Mouse (Mus musculus) embryonic facial prominence, embryonic 13.5 days (tissue): Measurements from ENCODE around the gene Brk1. TPM values are rescaled to one million over a fixed set of nuclear protein-coding genes. Genes with fewer than 3 reads are reported as not detected.

ENCODE experiments used
- ATAC-seq: fragments of 200-750 bp; cut with Nextera tagmentation; 2 replicates; pipeline ENCODE4 v1.8.0; 2017; ENCODE audit warnings: low read depth; ENCODE audit not compliant: insufficient number of reproducible peaks, insufficient read depth, low FRiP score, low TSS enrichment
- H3K27ac ChIP-seq: fragments of 300-500 bp; sonication (generic); 2 replicates; pipeline ENCODE4 v1.5.1; 2015; ENCODE audit warnings: moderate library complexity, mild to moderate bottlenecking, inconsistent platforms
- H3K27me3 ChIP-seq: fragments of 300-500 bp; sonication (generic); 2 replicates; pipeline ENCODE4 v1.6.1; 2015; ENCODE audit warnings: mild to moderate bottlenecking, inconsistent platforms
- H3K36me3 ChIP-seq: fragments of 300-500 bp; sonication (generic); 2 replicates; pipeline ENCODE4 v1.6.1; 2015; ENCODE audit warnings: mild to moderate bottlenecking, inconsistent platforms
- H3K4me1 ChIP-seq: fragments of 300-500 bp; sonication (generic); 2 replicates; pipeline ENCODE4 v1.6.1; 2015; ENCODE audit warnings: inconsistent platforms
- H3K4me2 ChIP-seq: fragments of 300-500 bp; sonication (generic); 2 replicates; pipeline ENCODE4 v1.6.1; 2015; ENCODE audit warnings: moderate library complexity, mild to moderate bottlenecking, inconsistent platforms
- H3K4me3 ChIP-seq: fragments of 300-500 bp; sonication (generic); 2 replicates; pipeline ENCODE4 v1.5.1; 2015; ENCODE audit warnings: mild to moderate bottlenecking, inconsistent platforms
- H3K9ac ChIP-seq: fragments of 300-500 bp; sonication (generic); 2 replicates; pipeline ENCODE4 v1.6.1; 2015; ENCODE audit warnings: mild to moderate bottlenecking, inconsistent platforms
- H3K9me3 ChIP-seq: fragments of 300-500 bp; sonication (generic); 2 replicates; pipeline ENCODE4 v1.6.1; 2016; ENCODE audit warnings: inconsistent platforms
- WGBS: fragments of 180-500 bp; shearing (Covaris S2); methylation state at CpG from one replicate; pipeline ENCODE4 v1.1.7; 2015; ENCODE audit warnings: mixed read lengths; 5-methylcytosine and 5-hydroxymethylcytosine counted together
- polyA plus RNA-seq: library from polyadenylated mRNA; unstranded; fragments of >200 nt; fragmentation: Nextera tagmentation; extraction: Ambion mirVana; gene quantifications from 2 replicates; pipeline ENCODE4 v1.2.1, GENCODE M21; 2015

Brk1 gene
- polyA plus RNA-seq, 1 experiment from 2014 or later, result 240 TPM

DNA sequence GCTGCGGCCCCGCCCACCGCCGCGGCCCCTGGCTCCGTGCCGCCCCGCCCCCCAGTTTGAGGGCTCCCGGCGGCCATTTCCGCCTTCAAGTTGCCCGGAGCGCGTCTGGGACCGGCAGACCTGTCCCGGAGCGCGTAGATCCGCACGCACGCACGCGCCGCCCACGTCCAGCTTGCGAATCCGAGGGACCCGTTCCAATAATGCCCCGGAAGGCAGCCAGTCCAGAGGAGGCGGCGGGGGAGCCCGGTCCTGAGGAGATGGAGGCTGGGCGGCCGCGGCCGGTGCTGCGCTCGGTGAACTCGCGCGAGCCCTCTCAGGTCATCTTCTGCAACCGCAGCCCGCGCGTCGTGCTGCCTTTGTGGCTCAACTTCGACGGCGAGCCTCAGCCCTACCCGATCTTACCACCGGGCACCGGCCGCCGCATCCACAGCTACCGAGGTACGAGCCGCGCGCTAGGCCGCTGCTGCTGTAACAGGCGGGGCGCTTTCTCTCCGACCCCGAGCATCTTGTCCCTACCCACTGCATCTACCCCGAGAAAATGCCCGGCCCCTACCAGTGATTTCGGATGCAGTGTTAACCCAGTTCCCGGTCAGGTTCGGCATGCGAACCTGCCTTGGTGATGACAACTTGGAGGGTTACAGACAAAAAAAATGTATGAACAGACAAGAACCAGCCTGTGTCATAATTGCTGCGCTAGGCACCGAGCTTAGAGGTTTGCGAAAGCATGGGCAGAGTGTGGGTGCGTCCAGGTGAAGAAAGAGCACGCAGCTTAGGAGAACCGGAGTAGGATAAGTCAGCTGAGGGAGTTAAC is 19.6 kb downstream of the Brk1 start, which contains the start of gene Vhl:
Gene Vhl (plus strand): TSS at position 19 of the 811 bp plus-strand sequence.
- peak; percentile 66; the same call in 1 of the 2 replicates for ATAC-seq
- Histone ChIP-seq H3K27ac (peak within 1 kb of the TSS; percentile 87), H3K4me3 (peak within 1 kb of the TSS; percentile 62), H3K4me1 (peaks cover 16% of the 10 kb centered on the region), H3K4me2 (peak within 1 kb of the TSS; percentile 70), H3K9me3 (no peaks in the 10 kb centered on the region), H3K9ac (peak within 1 kb of the TSS; percentile 78), H3K27me3 (no peaks in the 10 kb centered on the region), H3K36me3 (peaks cover 16% of the 10 kb centered on the region)
- under 1% methylated on average over 75 of the region's 76 CpGs for WGBS

DNA sequence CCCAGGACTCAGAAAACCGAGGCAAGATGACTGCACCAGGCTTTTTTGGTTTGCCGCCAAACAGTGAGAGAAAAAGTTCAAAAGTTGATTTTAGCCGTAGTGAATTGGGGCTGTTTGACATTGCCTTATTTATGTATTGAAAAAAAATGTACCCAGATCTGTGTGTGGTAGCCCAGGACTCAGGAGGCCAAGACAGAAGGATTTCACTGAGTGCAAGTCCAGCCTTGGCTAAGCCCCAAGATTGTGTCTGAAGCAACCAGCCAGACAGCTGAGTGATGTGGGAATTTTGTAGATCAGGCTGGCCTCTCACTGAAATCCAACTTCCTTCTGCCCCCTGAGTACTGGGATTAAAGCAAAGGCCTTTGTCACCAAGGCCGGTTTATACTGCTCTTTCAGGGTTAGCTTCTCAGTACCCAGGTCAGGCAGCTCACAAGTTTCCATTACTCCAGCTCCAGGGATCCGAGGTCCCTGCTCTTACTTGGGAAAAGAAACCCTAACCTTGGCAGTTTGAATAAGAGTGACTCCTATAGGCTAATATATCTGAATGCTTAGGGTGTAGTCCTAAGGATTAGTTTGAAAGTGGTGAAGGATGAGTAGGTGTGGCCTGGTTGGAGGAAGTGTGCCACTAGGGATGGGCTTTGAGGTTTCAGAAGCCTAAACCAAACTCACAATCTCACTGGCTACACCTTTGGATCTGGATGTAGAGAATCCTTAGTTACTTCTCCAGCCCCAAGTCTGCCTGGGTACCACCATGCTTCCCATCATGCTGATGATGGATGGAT is 20.6 kb downstream of the Brk1 start:
- peak overlapping the region; percentile 62 for H3K4me3 ChIP-seq
- H3K27ac ChIP-seq, result peak overlapping the region; percentile 87; the same call in 1 of the 2 replicates
- H3K9me3 ChIP-seq, result no peaks in the 10 kb centered on the region
- ATAC-seq, result no peak
- H3K36me3 ChIP-seq, result peaks cover 26% of the 10 kb centered on the region
- H3K4me2 ChIP-seq, result peak overlapping the region; percentile 70
- H3K27me3 ChIP-seq, result no peaks in the 10 kb centered on the region
- 42% methylated on average over 5 of the region's 5 CpGs for whole genome bisulfite sequencing
- H3K4me1 ChIP-seq, result peaks cover 16% of the 10 kb centered on the region
- peak overlapping the region; percentile 78 for H3K9ac ChIP-seq

DNA sequence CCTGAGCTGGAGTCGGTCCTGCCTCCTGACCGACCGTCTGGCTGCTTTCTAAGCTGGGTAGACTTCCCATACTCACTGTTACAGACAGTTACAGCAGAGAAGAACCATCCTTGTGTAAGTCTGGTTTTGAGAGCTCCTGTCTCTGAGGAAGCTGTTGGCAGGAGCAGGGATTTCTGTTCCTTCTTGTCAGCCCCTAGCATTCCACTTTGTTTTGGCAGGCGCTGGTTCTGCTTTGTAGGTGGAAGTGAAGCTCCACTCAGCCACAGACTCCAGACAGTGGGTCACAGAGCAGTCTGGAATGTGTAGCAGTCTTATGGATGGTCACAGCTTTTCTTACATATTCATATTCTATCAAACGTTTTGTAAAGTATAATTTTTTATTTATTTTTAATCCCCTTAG is 25.8 kb downstream of the Brk1 start:
- 84% methylated on average over 5 of the region's 5 CpGs for WGBS
- no peak overlapping the region for H3K4me3 ChIP-seq
- H3K4me2 ChIP-seq, result no peak overlapping the region
- H3K27ac ChIP-seq, result no peak overlapping the region
- ATAC-seq, result no peak
- peaks cover 54% of the 10 kb centered on the region for H3K36me3 ChIP-seq
- no peaks in the 10 kb centered on the region for H3K9me3 ChIP-seq
- H3K9ac ChIP-seq, result no peak overlapping the region
- H3K27me3 ChIP-seq, result no peaks in the 10 kb centered on the region
- H3K4me1 ChIP-seq, result peaks cover 9% of the 10 kb centered on the region

DNA sequence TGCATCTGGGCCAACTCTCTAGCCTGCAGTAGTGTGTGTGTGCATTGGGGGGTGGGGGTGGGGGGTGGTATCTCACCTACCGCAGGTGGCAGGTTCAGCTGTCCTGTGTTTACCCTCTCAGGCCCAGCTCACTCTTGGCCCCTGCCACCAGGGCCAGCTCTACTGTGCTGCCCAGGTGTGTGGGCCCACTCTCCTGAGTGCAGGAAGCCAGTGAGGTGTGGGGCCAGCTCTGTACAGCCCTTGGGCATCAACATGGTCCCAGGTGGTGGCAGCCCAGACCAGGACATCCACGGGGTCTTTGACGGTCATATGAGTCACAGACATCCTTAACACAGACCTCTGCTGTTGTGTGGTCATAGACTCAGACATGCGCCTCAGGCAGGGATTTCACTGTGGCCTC is 28.3 kb downstream of the Brk1 start:
- 83% methylated on average over 4 of the region's 4 CpGs for WGBS
- no peak overlapping the region for H3K27ac ChIP-seq
- H3K4me2 ChIP-seq, result no peak overlapping the region
- peaks cover 48% of the 10 kb centered on the region for H3K36me3 ChIP-seq
- no peak overlapping the region for H3K4me3 ChIP-seq
- no peaks in the 10 kb centered on the region for H3K9me3 ChIP-seq
- no peaks in the 10 kb centered on the region for H3K27me3 ChIP-seq
- ATAC-seq, result no peak
- H3K9ac ChIP-seq, result no peak overlapping the region
- no peaks in the 10 kb centered on the region for H3K4me1 ChIP-seq

DNA sequence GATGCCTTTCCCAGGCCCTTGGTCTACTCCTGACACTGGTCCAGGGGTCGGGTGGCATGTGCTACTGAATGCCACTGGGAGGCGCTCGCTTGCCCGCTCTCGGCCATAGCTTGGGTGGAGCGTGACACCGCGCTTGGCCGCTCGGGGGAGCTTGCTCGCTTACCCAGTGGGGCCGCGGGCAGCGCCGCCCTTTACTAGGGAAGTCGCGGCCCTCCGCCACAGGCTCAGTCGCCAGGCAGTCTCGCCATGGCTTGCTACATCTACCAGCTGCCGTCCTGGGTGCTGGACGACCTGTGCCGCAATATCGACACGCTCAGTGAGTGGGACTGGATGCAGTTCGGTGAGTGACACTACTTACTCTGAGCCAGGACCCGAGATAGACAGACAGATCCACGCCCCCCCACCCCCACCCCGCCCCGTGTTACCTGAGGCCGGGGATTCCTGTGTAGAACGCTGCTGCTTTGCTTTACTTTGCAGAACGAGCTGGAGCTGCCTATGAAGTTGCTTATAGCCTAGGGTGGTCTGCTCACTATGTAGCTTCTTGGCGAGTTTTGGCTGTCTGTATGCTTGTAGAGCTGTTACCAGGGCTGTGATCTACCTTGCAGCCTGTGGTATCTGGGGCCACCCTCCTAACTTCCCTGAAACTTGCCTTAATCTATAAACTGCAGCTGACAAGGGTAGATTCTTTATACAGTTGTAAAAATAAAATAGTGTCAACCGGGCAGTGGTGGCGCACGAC is 33.9 kb downstream of the Brk1 start, which contains the start of gene Irak2:
Gene Irak2 (plus strand): TSS at position 166 of the 739 bp plus-strand sequence.
- H3K27me3 ChIP-seq, result no peaks in the 10 kb centered on the region
- no peaks in the 10 kb centered on the region for H3K9me3 ChIP-seq
- peak within 1 kb of the TSS; percentile 68 for H3K4me2 ChIP-seq
- 7% methylated on average over 37 of the region's 37 CpGs for WGBS
- H3K4me3 ChIP-seq, result peak within 1 kb of the TSS; percentile 54
- H3K27ac ChIP-seq, result peak within 1 kb of the TSS; percentile 62
- peak; percentile 84 for ATAC-seq
- no peaks in the 10 kb centered on the region for H3K36me3 ChIP-seq
- H3K4me1 ChIP-seq, result no peaks in the 10 kb centered on the region
- H3K9ac ChIP-seq, result peak within 1 kb of the TSS; percentile 73

DNA sequence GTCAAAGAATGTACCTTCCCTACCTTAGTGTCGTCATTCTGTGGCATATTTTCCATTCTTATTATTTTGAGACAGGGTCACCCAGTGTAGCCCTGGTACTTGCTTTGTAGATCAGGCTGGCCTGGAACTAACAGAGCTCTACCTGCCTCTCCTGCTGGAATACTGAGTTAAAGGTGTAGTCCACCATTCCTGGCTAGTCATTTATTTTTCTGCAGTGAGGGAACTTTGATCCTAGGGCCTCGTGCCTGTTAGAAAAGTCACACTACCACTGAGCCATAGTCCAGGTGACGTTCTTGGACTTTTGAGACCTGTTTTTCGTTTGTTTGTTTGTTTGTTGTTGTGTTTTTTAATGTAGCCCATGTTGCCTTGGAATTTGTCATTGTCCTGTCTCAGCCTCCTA is 34.6 kb downstream of the Brk1 start:
- H3K27ac ChIP-seq, result no peak overlapping the region
- 82% methylated on average over 4 of the region's 4 CpGs for WGBS
- H3K27me3 ChIP-seq, result no peaks in the 10 kb centered on the region
- no peaks in the 10 kb centered on the region for H3K9me3 ChIP-seq
- H3K4me1 ChIP-seq, result no peaks in the 10 kb centered on the region
- H3K4me3 ChIP-seq, result no peak overlapping the region
- peak overlapping the region; percentile 68; the same call in 1 of the 2 replicates for H3K4me2 ChIP-seq
- no peaks in the 10 kb centered on the region for H3K36me3 ChIP-seq
- no peak for ATAC-seq
- H3K9ac ChIP-seq, result no peak overlapping the region

DNA sequence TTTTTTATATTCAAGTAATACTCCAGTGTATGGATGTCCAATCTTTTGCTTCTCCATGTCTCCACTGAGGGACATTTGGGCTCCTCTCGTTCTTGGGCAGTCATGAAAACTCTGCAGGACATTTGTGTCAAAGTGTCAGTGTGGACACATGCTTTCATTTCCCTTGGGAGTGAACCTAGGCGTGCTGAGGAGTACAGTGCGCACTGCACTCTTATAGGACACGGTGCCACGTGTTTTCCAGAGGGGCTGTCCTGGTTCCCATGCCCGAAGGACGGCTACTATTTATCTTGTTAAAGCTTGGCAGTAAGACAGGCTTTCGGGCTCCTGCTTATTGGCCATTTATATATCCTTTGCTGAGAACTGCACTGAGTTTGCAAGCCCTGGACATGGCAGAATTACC is 38.0 kb downstream of the Brk1 start:
- WGBS, result 84% methylated on average over 8 of the region's 8 CpGs
- ATAC-seq, result no peak
- Histone ChIP-seq H3K4me1 (no peaks in the 10 kb centered on the region), H3K36me3 (no peaks in the 10 kb centered on the region), H3K4me2 (no peak overlapping the region), H3K9me3 (no peaks in the 10 kb centered on the region), H3K4me3 (no peak overlapping the region), H3K9ac (no peak overlapping the region), H3K27ac (no peak overlapping the region), H3K27me3 (no peaks in the 10 kb centered on the region)

DNA sequence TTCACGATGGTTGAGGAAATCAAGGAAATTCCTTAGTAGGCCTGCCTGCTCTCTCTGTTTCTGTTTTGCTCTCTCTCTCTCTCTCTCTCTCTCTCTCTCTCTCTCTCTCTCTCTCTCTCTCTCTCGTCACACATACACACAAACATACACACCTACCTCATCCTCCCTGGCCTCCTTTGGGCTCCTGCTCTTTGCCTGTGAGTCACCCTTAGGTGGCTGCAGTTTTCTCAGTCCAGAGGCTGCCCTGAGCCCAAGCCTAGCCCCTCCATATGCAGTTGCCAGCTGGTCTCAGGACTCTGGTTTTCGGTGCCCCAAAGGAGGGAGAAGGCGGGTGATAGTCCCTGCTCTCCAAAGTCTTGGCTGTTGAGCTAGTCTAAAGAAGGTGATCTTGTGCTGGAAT is 38.4 kb downstream of the Brk1 start:
- Histone ChIP-seq H3K4me2 (no peak overlapping the region), H3K27me3 (no peaks in the 10 kb centered on the region), H3K36me3 (no peaks in the 10 kb centered on the region), H3K4me1 (no peaks in the 10 kb centered on the region), H3K9ac (no peak overlapping the region), H3K27ac (no peak overlapping the region), H3K9me3 (no peaks in the 10 kb centered on the region), H3K4me3 (no peak overlapping the region)
- WGBS, result 78% methylated on average over 4 of the region's 4 CpGs
- no peak for ATAC-seq

DNA sequence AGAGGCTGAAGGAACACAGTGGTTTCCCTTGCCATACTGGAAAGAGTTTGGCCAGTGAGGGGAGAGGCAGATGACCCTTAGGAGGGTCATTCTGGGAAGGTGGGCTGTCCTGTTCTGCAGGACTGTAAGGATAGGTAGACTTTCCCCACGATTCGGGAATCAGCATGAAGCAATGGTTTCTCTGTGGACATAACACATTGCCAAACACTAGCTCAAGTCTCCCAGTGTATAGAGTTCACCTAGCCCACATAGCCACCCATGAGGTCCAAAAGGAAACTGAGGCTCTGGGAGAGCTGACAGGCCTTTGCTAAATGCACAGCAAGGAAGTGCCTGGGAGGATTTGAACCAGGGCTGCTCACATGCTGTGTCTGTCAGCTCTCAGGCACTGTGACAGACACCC is 39.4 kb downstream of the Brk1 start:
- H3K4me2 ChIP-seq, result no peak overlapping the region
- no peaks in the 10 kb centered on the region for H3K4me1 ChIP-seq
- H3K27me3 ChIP-seq, result no peaks in the 10 kb centered on the region
- no peak for ATAC-seq
- H3K9me3 ChIP-seq, result no peaks in the 10 kb centered on the region
- WGBS, result 91% methylated on average over 2 of the region's 2 CpGs
- H3K36me3 ChIP-seq, result no peaks in the 10 kb centered on the region
- no peak overlapping the region for H3K9ac ChIP-seq
- no peak overlapping the region for H3K4me3 ChIP-seq
- H3K27ac ChIP-seq, result no peak overlapping the region

DNA sequence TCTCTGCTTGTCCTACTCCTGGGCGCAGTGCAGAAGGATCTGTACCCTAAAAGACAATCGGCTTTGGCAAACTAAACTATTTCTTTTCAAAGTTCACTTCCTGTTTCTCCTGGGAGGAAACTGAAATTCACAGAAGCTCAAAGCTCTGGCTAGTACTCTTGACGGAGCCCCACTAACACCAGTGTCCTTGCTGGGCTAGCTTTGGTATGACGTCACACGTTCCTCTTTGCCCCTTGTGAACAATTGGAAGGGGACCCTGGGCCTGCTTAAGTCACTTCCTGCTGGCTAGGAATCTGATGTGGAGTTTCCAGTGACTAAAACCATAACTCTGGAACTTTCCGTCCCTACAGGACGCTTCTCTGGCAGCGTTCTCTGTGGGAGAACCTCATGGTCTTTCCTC is 40.2 kb downstream of the Brk1 start:
- no peak overlapping the region for H3K27ac ChIP-seq
- no peaks in the 10 kb centered on the region for H3K4me1 ChIP-seq
- H3K9ac ChIP-seq, result no peak overlapping the region
- no peak overlapping the region for H3K4me2 ChIP-seq
- no peaks in the 10 kb centered on the region for H3K27me3 ChIP-seq
- H3K4me3 ChIP-seq, result no peak overlapping the region
- H3K36me3 ChIP-seq, result no peaks in the 10 kb centered on the region
- H3K9me3 ChIP-seq, result no peaks in the 10 kb centered on the region
- WGBS, result 85% methylated on average over 8 of the region's 8 CpGs
- ATAC-seq, result no peak

DNA sequence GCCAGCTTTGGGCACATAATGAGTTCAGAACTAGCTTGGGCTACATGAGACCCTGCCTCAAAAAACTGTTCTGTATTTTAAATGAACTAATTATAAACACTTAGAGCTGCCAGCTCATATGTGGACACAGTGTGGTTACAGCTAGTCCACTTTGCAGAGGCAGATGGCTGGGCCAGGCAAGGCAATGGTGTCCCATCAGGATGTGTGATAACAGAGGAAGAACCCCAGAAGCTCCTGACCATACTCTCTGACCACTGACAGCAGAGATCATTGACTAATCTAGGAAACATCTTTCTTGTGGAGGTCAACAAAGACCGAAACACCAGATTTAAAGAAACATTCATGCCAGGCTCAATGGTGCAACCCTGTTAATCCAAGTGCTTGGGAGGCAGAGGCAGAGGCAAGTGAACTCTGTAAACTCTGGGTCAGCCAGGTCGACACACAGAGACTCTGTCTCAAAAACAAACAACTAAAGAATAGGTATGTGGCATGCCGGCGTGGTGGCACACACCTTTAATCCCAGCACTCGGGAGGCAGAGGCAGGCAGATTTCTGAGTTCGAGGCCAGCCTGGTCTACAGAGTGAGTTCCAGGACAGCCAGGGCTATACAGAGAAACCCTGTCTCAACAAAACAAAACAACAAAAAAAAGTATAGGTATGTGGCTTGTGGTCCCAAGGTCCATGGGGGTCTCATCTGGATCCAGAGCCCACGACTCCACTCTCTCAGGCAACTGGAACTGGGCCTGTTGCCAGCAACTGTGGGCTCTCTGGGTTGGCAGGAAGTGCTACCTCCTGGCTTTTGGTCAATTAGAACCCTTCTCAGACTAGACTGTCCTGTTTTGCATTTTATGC is 45.0 kb downstream of the Brk1 start:
- Histone ChIP-seq H3K9me3 (no peaks in the 10 kb centered on the region), H3K36me3 (no peaks in the 10 kb centered on the region), H3K9ac (no peak overlapping the region), H3K27me3 (no peaks in the 10 kb centered on the region), H3K4me3 (no peak overlapping the region), H3K27ac (no peak overlapping the region), H3K4me1 (no peaks in the 10 kb centered on the region), H3K4me2 (no peak overlapping the region)
- 82% methylated on average over 7 of the region's 7 CpGs for WGBS
- no peak for ATAC-seq
